Mouse (Mus musculus) CD4-positive naive resting alpha-beta T cell, adult 76 days (primary cell): ENCODE data around the gene Gm7697. TPM values are rescaled to one million over a fixed set of nuclear protein-coding genes. Genes with fewer than 3 reads are reported as not detected.

Source experiments
- total RNA-seq: library from RNA; stranded (reverse); gene quantifications from one replicate; pipeline ENCODE4 v1.2.4, GENCODE M21; 2023

Gm7697 gene
- not detected for total RNA-seq

DNA sequence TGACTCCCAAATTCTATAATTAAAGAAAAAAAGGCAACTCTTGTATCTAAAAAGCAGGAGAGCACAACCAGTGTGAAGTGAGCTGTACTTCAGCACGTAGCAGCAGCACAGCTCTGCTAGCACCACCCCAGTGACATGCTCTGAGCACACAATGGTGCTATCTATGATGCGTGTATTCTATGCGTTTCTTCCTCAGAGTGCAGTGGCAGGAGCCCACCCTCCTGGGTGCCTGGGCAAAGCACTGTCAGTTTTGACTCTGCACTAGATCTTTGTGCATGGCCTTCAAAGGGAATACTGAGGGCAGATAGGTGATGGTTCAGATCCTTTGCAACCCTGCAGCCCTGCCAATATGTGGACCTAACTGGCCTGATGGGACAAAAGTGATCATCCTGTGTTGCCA, at the start of gene Gm7697:
Gm7697 (minus strand) TSS at position 101 of the 400 bp plus-strand sequence.

DNA sequence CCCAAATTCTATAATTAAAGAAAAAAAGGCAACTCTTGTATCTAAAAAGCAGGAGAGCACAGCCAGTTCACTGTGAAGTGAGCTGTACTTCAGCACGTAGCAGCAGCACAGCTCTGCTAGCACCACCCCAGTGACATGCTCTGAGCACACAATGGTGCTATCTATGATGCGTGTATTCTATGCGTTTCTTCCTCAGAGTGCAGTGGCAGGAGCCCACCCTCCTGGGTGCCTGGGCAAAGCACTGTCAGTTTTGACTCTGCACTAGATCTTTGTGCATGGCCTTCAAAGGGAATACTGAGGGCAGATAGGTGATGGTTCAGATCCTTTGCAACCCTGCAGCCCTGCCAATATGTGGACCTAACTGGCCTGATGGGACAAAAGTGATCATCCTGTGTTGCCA, 69.3 kb downstream of the Gm7697 start, which contains the start of gene Gm9495:
Gm9495 (minus strand) TSS at position 101 of the 400 bp plus-strand sequence.

Other genes starting within 250 kb of the Gm7697 start
- gene Gm9495, start 69.4 kb downstream of the Gm7697 start, total RNA-seq: not detected
- gene Zfp868, start 102.6 kb upstream of the Gm7697 start, total RNA-seq: 89.2 TPM
- gene Zfp964, start 131.5 kb upstream of the Gm7697 start, total RNA-seq: 0.32 TPM
- gene Zfp869, start 187.7 kb upstream of the Gm7697 start, total RNA-seq: 89.3 TPM
- gene Zfp963, start 227.0 kb upstream of the Gm7697 start, total RNA-seq: 5.0 TPM